Comparison of ENCODE assay signal across 15 mouse cellular contexts in the genomic region with DNA sequence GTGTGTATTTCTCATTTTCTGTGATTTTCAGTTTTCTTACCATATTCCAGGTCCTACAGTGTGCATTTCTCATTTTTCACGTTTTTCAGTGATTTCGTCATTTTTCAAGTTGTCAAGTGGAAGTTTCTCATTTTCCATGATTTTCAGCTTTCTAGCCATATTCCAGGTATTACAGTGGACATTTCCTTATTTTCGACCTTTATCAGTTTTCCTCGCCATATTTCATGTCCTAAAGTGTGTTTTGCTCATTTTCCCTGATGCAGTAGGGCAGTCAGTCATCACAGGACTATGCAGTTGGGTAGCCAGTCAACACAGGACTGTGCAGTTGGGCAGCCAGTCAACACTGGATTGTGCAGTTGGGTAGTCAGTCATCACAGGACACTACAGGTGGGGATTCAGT. TPM values are rescaled to one million over a fixed set of nuclear protein-coding genes. Genes with fewer than 3 reads are reported as not detected.
DNase-seq lines count a peak whose midpoint lies in the region; ATAC-seq lines count a peak whose summit lies in the region.
"Not testable (repeated sequence)": the region's sequence is repeated elsewhere in the genome, so short reads cannot be mapped to it uniquely, and the experiment has no call there.
"Had no signal": no experiment of that assay in that cellular context is flagged by ENCODE, and none has a peak within 500 bp of the region (broad histone marks: within the 10 kb centered on the region; RNA-seq: fewer than 3 reads in every experiment).

No protein-coding gene starts in this region.

- H3K36me3 ChIP-seq in forebrain, embryonic 10.5 days (replicated peaks); midbrain, embryonic 14.5 days (ENCODE audit: control insufficient read depth, insufficient read depth, low read length): not testable (repeated sequence)

- not testable (repeated sequence) for H3K4me1 ChIP-seq in forebrain, embryonic 10.5 days; midbrain, embryonic 14.5 days (ENCODE audit: control insufficient read depth, insufficient read depth, low read length)

- H3K4me3 ChIP-seq in forebrain, embryonic 10.5 days; midbrain, embryonic 14.5 days (replicated peaks; ENCODE audit: low read depth, low read length): not testable (repeated sequence)

- H3K9ac ChIP-seq in midbrain, embryonic 14.5 days (replicated peaks; ENCODE audit: low read length) = not testable (repeated sequence)

- not testable (repeated sequence) for H3K27ac ChIP-seq in forebrain, embryonic 10.5 days; midbrain, embryonic 14.5 days (replicated peaks; ENCODE audit: low read depth, low read length)

- H3K27me3 ChIP-seq in forebrain, embryonic 10.5 days (ENCODE audit: poor library complexity, severe bottlenecking); midbrain, embryonic 14.5 days (ENCODE audit: control insufficient read depth, insufficient read depth, low read length): not testable (repeated sequence)

- ATAC-seq in midbrain, embryonic 14.5 days (ENCODE audit: low FRiP score, low TSS enrichment) = not testable (repeated sequence)

- peaks cover 24% of the 10 kb centered on the region for H3K9me3 ChIP-seq in forebrain, embryonic 10.5 days
- not testable (repeated sequence) for H3K9me3 ChIP-seq in midbrain, embryonic 14.5 days (ENCODE audit: control insufficient read depth, low read length)

- WGBS in forebrain, embryonic 10.5 days = 64% methylated on average over 4 of the region's 4 CpGs
- WGBS in midbrain, embryonic 14.5 days = 64% methylated on average over 4 of the region's 4 CpGs

- H3K4me2 ChIP-seq in midbrain, embryonic 14.5 days (ENCODE audit: low read length) = not testable (repeated sequence)

- peak; percentile 20 for DNase-seq in 3134 (ENCODE audit: extremely low read depth, insufficient read length, low spot score)
- peak; percentile 6 for DNase-seq in ES-CJ7 (ENCODE audit: low read depth, low spot score)
- DNase-seq in WW6 (ENCODE audit: low read depth, low spot score) = peak; percentile 13
- DNase-seq in c-Kit-positive CD71-positive TER-119-positive erythroid progenitor cells, embryonic 14.5 days (ENCODE audit: low spot score) = peak; percentile 11
- peak; percentile 20 for DNase-seq in forebrain, embryonic 10.5 days (ENCODE audit: extremely low spot score, low spot score)
- peak; percentile 49 for DNase-seq in hindlimb bud, embryonic 11.5 days (ENCODE audit: extremely low spot score, low read depth, low spot score)
- DNase-seq in midbrain, embryonic 14.5 days = peak; percentile 0
- DNase-seq in skeletal muscle tissue, adult 2 months (ENCODE audit: low read depth, low spot score) = peak; percentile 5

RNA-seq across cellular contexts. Expression of gene Gm10715, which starts 1.5 kb away (rescaled TPM):
- polyA plus RNA-seq in forebrain, embryonic 10.5 days (2016; fragmentation: Nextera tagmentation; extraction: Ambion mirVana) = not detected in 2 replicates
- not detected in 2 replicates for polyA plus RNA-seq in midbrain, embryonic 14.5 days (2014; fragmentation: Nextera tagmentation; extraction: Ambion mirVana)
- polyA plus RNA-seq: embryonic facial prominence, embryonic 14.5 days; heart, embryonic 11.5 days; hindbrain, embryonic 13.5 days; intestine, embryonic 16.5 days; kidney, embryonic 14.5 days; midbrain, embryonic 16.5 days had no signal

RNA-seq across cellular contexts. Expression of gene Gm17535, which starts 3.8 kb away (rescaled TPM):
- polyA plus RNA-seq in forebrain, embryonic 10.5 days (2016; fragmentation: Nextera tagmentation; extraction: Ambion mirVana) = not detected in 2 replicates
- polyA plus RNA-seq in midbrain, embryonic 14.5 days (2014; fragmentation: Nextera tagmentation; extraction: Ambion mirVana) = not detected in 2 replicates
- polyA plus RNA-seq: embryonic facial prominence, embryonic 14.5 days; heart, embryonic 11.5 days; hindbrain, embryonic 13.5 days; intestine, embryonic 16.5 days; kidney, embryonic 14.5 days; midbrain, embryonic 16.5 days had no signal

RNA-seq across cellular contexts. Expression of gene Gm10717, which starts 12.9 kb away (rescaled TPM):
- polyA plus RNA-seq in forebrain, embryonic 10.5 days (2016; fragmentation: Nextera tagmentation; extraction: Ambion mirVana) = not detected in 2 replicates
- polyA plus RNA-seq in midbrain, embryonic 14.5 days (2014; fragmentation: Nextera tagmentation; extraction: Ambion mirVana) = 1.2 TPM in 1 of 2 replicates, not detected in the other
- polyA plus RNA-seq: embryonic facial prominence, embryonic 14.5 days; heart, embryonic 11.5 days; intestine, embryonic 16.5 days; kidney, embryonic 14.5 days had no signal

RNA-seq across cellular contexts. Expression of gene Gm10718, which starts 14.8 kb away (rescaled TPM):
- not detected in 2 replicates for polyA plus RNA-seq in forebrain, embryonic 10.5 days (2016; fragmentation: Nextera tagmentation; extraction: Ambion mirVana)
- 1.5 and 1.8 TPM in 2 replicates for polyA plus RNA-seq in midbrain, embryonic 14.5 days (2014; fragmentation: Nextera tagmentation; extraction: Ambion mirVana)
- polyA plus RNA-seq: activated CD4-positive, CD25-positive, alpha-beta regulatory T cell, adult 4 months; embryonic facial prominence, embryonic 14.5 days; heart, embryonic 11.5 days; kidney, embryonic 14.5 days; midbrain, embryonic 16.5 days had no signal

RNA-seq across cellular contexts. Expression of gene Gm10719, which starts 21.0 kb away (rescaled TPM):
- not detected in 2 replicates for polyA plus RNA-seq in forebrain, embryonic 10.5 days (2016; fragmentation: Nextera tagmentation; extraction: Ambion mirVana)
- polyA plus RNA-seq in midbrain, embryonic 14.5 days (2014; fragmentation: Nextera tagmentation; extraction: Ambion mirVana) = 0.50 and 0.59 TPM in 2 replicates
- polyA plus RNA-seq: embryonic facial prominence, embryonic 14.5 days; heart, embryonic 11.5 days; intestine, embryonic 16.5 days; kidney, embryonic 14.5 days; midbrain, embryonic 16.5 days had no signal
